In genomic region chr5:114651002-114651401, GRCm38 (mm10) we compare ENCODE assay signal across 11 mouse cellular contexts. TPM values are rescaled to one million over a fixed set of nuclear protein-coding genes. Genes with fewer than 3 reads are reported as not detected.
DNase-seq lines count a peak whose midpoint lies in the region; ATAC-seq lines count a peak whose summit lies in the region.
"Had no signal": no experiment of that assay in that cellular context is flagged by ENCODE, and none has a peak within 500 bp of the region (broad histone marks: within the 10 kb centered on the region; RNA-seq: fewer than 3 reads in every experiment).

No protein-coding gene starts in this region.

- H3K4me3 ChIP-seq in kidney, embryonic 16.5 days (ENCODE audit: low read length): no peak overlapping the region
- no peak overlapping the region for H3K4me3 ChIP-seq in embryonic facial prominence, embryonic 15.5 days (replicated peaks)
- H3K4me3 ChIP-seq: erythroblast, embryonic 14.5 days had no signal

- DNase-seq in kidney, postnatal 14 days: no peak
- DNase-seq in Muller cell, postnatal 12 days (ENCODE audit: inconsistent ontology term): peak; percentile 60
- no peak for DNase-seq in layer of hippocampus, postnatal 25 days (ENCODE audit: extremely low spot score in 1 of 2, low spot score in 1 of 2)
- DNase-seq in adrenal gland, postnatal 4 days (ENCODE audit: low spot score in 2 of 2): no peak
- DNase-seq in ovary, postnatal 36 days (ENCODE audit: low spot score): no peak
- DNase-seq: heart, postnatal 4 days had no signal

- no peak for ATAC-seq in kidney, embryonic 16.5 days (ENCODE audit: low FRiP score, low TSS enrichment)
- no peak for ATAC-seq in embryonic facial prominence, embryonic 15.5 days (ENCODE audit: insufficient number of reproducible peaks, low FRiP score, low TSS enrichment, low read depth)
- ATAC-seq in megakaryocyte, adult 5-6 weeks (ENCODE audit: poor library complexity, severe bottlenecking): peak; percentile 41; the same call in 1 of the 2 replicates
- ATAC-seq: midbrain, embryonic 16.5 days had no signal

- peaks cover 53% of the 10 kb centered on the region for H3K4me1 ChIP-seq in kidney, embryonic 16.5 days (ENCODE audit: insufficient read depth, low read length)
- peaks cover 71% of the 10 kb centered on the region for H3K4me1 ChIP-seq in embryonic facial prominence, embryonic 15.5 days

- H3K27me3 ChIP-seq in kidney, embryonic 16.5 days (ENCODE audit: insufficient read depth, low read length): no peaks in the 10 kb centered on the region
- H3K27me3 ChIP-seq in embryonic facial prominence, embryonic 15.5 days: peaks cover 2% of the 10 kb centered on the region; the same call in 1 of the 2 replicates

- H3K27ac ChIP-seq in kidney, embryonic 16.5 days (ENCODE audit: low read length): 0 out of 2 replicates have a peak overlapping the region, but pooled peaks have one; percentile 41
- peak overlapping the region; percentile 51 for H3K27ac ChIP-seq in embryonic facial prominence, embryonic 15.5 days (replicated peaks)

- no peaks in the 10 kb centered on the region for H3K9me3 ChIP-seq in kidney, embryonic 16.5 days (ENCODE audit: low read length)
- H3K9me3 ChIP-seq in embryonic facial prominence, embryonic 15.5 days (replicated peaks): no peaks in the 10 kb centered on the region

- 17% methylated on average over 14 of the region's 14 CpGs for WGBS in kidney, embryonic 16.5 days
- 23% methylated on average over 14 of the region's 14 CpGs for WGBS in embryonic facial prominence, embryonic 15.5 days

- H3K36me3 ChIP-seq in kidney, embryonic 16.5 days (ENCODE audit: insufficient read depth, low read length): no peaks in the 10 kb centered on the region
- H3K36me3 ChIP-seq in embryonic facial prominence, embryonic 15.5 days: no peaks in the 10 kb centered on the region

- H3K4me2 ChIP-seq in kidney, embryonic 16.5 days (replicated peaks; ENCODE audit: low read depth, low read length): peak overlapping the region; percentile 17
- no peak overlapping the region; the same call in 1 of the 2 replicates for H3K4me2 ChIP-seq in embryonic facial prominence, embryonic 15.5 days (replicated peaks)

- H3K9ac ChIP-seq in kidney, embryonic 16.5 days (replicated peaks; ENCODE audit: low read length): peak overlapping the region; percentile 37
- no peak overlapping the region for H3K9ac ChIP-seq in embryonic facial prominence, embryonic 15.5 days

RNA-seq across cellular contexts. Expression of gene Trpv4, which starts 7.2 kb away (rescaled TPM):
- polyA plus RNA-seq in kidney, embryonic 16.5 days (2015; fragmentation: Nextera tagmentation; extraction: Ambion mirVana): 33.4 and 33.6 TPM in 2 replicates
- 14.6 and 15.0 TPM in 2 replicates for polyA plus RNA-seq in embryonic facial prominence, embryonic 15.5 days (2015; fragmentation: Nextera tagmentation; extraction: Ambion mirVana)
- total RNA-seq in megakaryocyte, adult 5-6 weeks (2015): 1.5 TPM in 2 replicates
- total RNA-seq in megakaryocyte, adult 5-6 weeks (2017): 0.94 and 1.8 TPM in 2 replicates
- 1 to 10 TPM in 1 of 2 experiments, under 1 TPM in 1; 0.75 to 1.3 TPM for total RNA-seq in layer of hippocampus, postnatal 25 days (2021)
- total RNA-seq in adrenal gland, postnatal 4 days (2021): 1 to 10 TPM; 2.4 to 8.0 TPM

RNA-seq across cellular contexts. Expression of gene Gltp, which starts 39.8 kb away (rescaled TPM):
- polyA plus RNA-seq in kidney, embryonic 16.5 days (2015; fragmentation: Nextera tagmentation; extraction: Ambion mirVana): 86.0 and 89.6 TPM in 2 replicates
- polyA plus RNA-seq in embryonic facial prominence, embryonic 15.5 days (2015; fragmentation: Nextera tagmentation; extraction: Ambion mirVana): 287 and 358 TPM in 2 replicates
- 268 and 269 TPM in 2 replicates for total RNA-seq in megakaryocyte, adult 5-6 weeks (2015)
- 135 and 141 TPM in 2 replicates for total RNA-seq in megakaryocyte, adult 5-6 weeks (2017)
- total RNA-seq in layer of hippocampus, postnatal 25 days (2021): 10 to 100 TPM; 36.7 to 46.2 TPM
- total RNA-seq in adrenal gland, postnatal 4 days (2021): 10 to 100 TPM; 49.5 to 53.4 TPM

RNA-seq across cellular contexts. Expression of gene Tchp, which starts 56.6 kb away (rescaled TPM):
- 15.5 and 16.1 TPM in 2 replicates for polyA plus RNA-seq in kidney, embryonic 16.5 days (2015; fragmentation: Nextera tagmentation; extraction: Ambion mirVana)
- 16.3 and 17.4 TPM in 2 replicates for polyA plus RNA-seq in embryonic facial prominence, embryonic 15.5 days (2015; fragmentation: Nextera tagmentation; extraction: Ambion mirVana)
- 2.6 and 3.0 TPM in 2 replicates for total RNA-seq in megakaryocyte, adult 5-6 weeks (2015)
- total RNA-seq in megakaryocyte, adult 5-6 weeks (2017): 6.9 and 7.6 TPM in 2 replicates
- total RNA-seq in layer of hippocampus, postnatal 25 days (2021): 10 to 100 TPM in 1 of 2 experiments, 1 to 10 TPM in 1; 9.3 to 14.4 TPM
- total RNA-seq in adrenal gland, postnatal 4 days (2021): 10 to 100 TPM; 16.3 to 16.9 TPM
